Mouse (Mus musculus) myocyte (in vitro differentiated cells): Measurements from ENCODE around the gene Fam131a. TPM values are rescaled to one million over a fixed set of nuclear protein-coding genes. Genes with fewer than 3 reads are reported as not detected.

ENCODE experiments used
- H3K27me3 ChIP-seq: one replicate; pipeline ENCODE4 v1.6.1; 2011; ENCODE audit not compliant: control insufficient read depth, insufficient read depth, insufficient read length
- H3K36me3 ChIP-seq: one replicate; pipeline ENCODE4 v1.6.1; 2011; ENCODE audit not compliant: control insufficient read depth, insufficient read depth
- H3K4me2 ChIP-seq: one replicate; pipeline ENCODE4 v1.6.1; 2011; ENCODE audit warnings: low read depth, control low read depth
- H3K4me3 ChIP-seq: one replicate; pipeline ENCODE4 v1.5.1; 2011; ENCODE audit warnings: mild to moderate bottlenecking, control low read depth, moderate library complexity
- H3K79me2 ChIP-seq: one replicate; pipeline ENCODE4 v1.6.1; 2011; ENCODE audit not compliant: control insufficient read depth, insufficient read depth
- H3ac ChIP-seq: one replicate; pipeline ENCODE4 v1.6.1; 2011; ENCODE audit not compliant: control insufficient read depth, insufficient read length
- CEBPB ChIP-seq: IDR thresholded peaks from 2 replicates; pipeline ENCODE4 v1.6.1; 2011; ENCODE audit warnings: mild to moderate bottlenecking, moderate library complexity; ENCODE audit not compliant: poor library complexity, insufficient read depth, severe bottlenecking
- E2F4 ChIP-seq: IDR thresholded peaks from one replicate; pipeline ENCODE4 v1.6.1; 2011; ENCODE audit warnings: mild to moderate bottlenecking, control low read depth, moderate library complexity; ENCODE audit not compliant: insufficient read depth
- MAX ChIP-seq: IDR thresholded peaks from one replicate; pipeline ENCODE4 v1.6.1; 2011; ENCODE audit warnings: low read depth, mild to moderate bottlenecking, control low read depth
- MYOD1 ChIP-seq, 3 experiments: IDR thresholded peaks; one replicate each; pipeline ENCODE4 v1.6.1; 2011; ENCODE audit warnings: control low read depth in 2 of 3, low read depth in 2 of 3, mild to moderate bottlenecking in 2 of 3, moderate library complexity in 1 of 3; ENCODE audit not compliant: insufficient read length in 2 of 3, control insufficient read depth in 1 of 3
- MYOG ChIP-seq, 3 experiments: IDR thresholded peaks; one replicate each; pipeline ENCODE4 v1.6.1; 2011; ENCODE audit warnings: control low read depth in 2 of 3, low read depth in 2 of 3, mild to moderate bottlenecking in 2 of 3; ENCODE audit not compliant: insufficient read length in 2 of 3, control insufficient read depth in 1 of 3, insufficient read depth in 1 of 3
- POLR2A ChIP-seq: IDR thresholded peaks from one replicate; pipeline ENCODE4 v1.6.1; 2011; ENCODE audit warnings: low read depth, mild to moderate bottlenecking, control low read depth, moderate library complexity; ENCODE audit not compliant: insufficient read length
- POLR2AphosphoS2 ChIP-seq: IDR thresholded peaks from one replicate; pipeline ENCODE4 v1.6.1; 2011; ENCODE audit warnings: low read depth, control low read depth; ENCODE audit not compliant: insufficient read length
- REST ChIP-seq: IDR thresholded peaks from one replicate; pipeline ENCODE4 v1.6.1; 2011; ENCODE audit warnings: mild to moderate bottlenecking, control low read depth, moderate library complexity; ENCODE audit not compliant: insufficient read depth, insufficient read length
- SRF ChIP-seq: IDR thresholded peaks from one replicate; pipeline ENCODE4 v1.6.1; 2011; ENCODE audit warnings: low read depth; ENCODE audit not compliant: control insufficient read depth, insufficient read length
- TCF12 ChIP-seq: IDR thresholded peaks from one replicate; pipeline ENCODE4 v1.6.1; 2011; ENCODE audit warnings: mild to moderate bottlenecking, control low read depth; ENCODE audit not compliant: poor library complexity, insufficient read depth, severe bottlenecking
- TCF3 ChIP-seq: IDR thresholded peaks from one replicate; pipeline ENCODE4 v1.6.1; 2011; ENCODE audit warnings: low read depth, control low read depth; ENCODE audit not compliant: insufficient read length
- USF1 ChIP-seq: IDR thresholded peaks from one replicate; pipeline ENCODE4 v1.6.1; 2011; ENCODE audit warnings: low read depth, mild to moderate bottlenecking, control low read depth, moderate library complexity
- polyA plus RNA-seq: library from polyadenylated mRNA; unstranded; fragments of >200 nt; fragmentation: generic; extraction: Trizol; gene quantifications from one replicate; pipeline ENCODE4 v1.2.1, GENCODE M21; 2012; ENCODE audit warnings: missing spikeins

Fam131a gene
- polyA plus RNA-seq, 1 experiment, result 0.62 TPM

GRCm38 (mm10) chr16:20695622-20696323 lies 2.7 kb downstream of the Fam131a start:
- H3K79me2 ChIP-seq, result no peaks in the 10 kb centered on the region
- H3K4me3 ChIP-seq, result no peak overlapping the region
- no peak overlapping the region for H3ac ChIP-seq
- H3K27me3 ChIP-seq, result no peaks in the 10 kb centered on the region
- H3K4me2 ChIP-seq, result no peak overlapping the region
- H3K36me3 ChIP-seq, result peaks cover 13% of the 10 kb centered on the region
- TF ChIP-seq SRF, result no peak
- TF ChIP-seq MYOG (IDR thresholded peaks at IDR 0.05; ENCODE audit: control insufficient read depth in 1 of 3, insufficient read depth in 1 of 3, insufficient read length in 2 of 3, low read depth in 2 of 3), result no peak
- no peak for TF ChIP-seq E2F4
- no peak for TF ChIP-seq MYOD1 (IDR thresholded peaks at IDR 0.05; ENCODE audit: control insufficient read depth in 1 of 3, insufficient read length in 2 of 3, low read depth in 2 of 3)
- no peak for TF ChIP-seq CEBPB
- TF ChIP-seq REST, result no peak
- no peak for TF ChIP-seq TCF3
- no peak for TF ChIP-seq POLR2AphosphoS2
- TF ChIP-seq USF1, result no peak
- TF ChIP-seq TCF12, result no peak
- TF ChIP-seq MAX, result no peak
- no peak for TF ChIP-seq POLR2A

- no peak overlapping the region for H3K4me2 ChIP-seq
- H3K4me3 ChIP-seq, result no peak overlapping the region
- TF ChIP-seq TCF12 (no peak), MYOD1 (IDR thresholded peaks at IDR 0.05; ENCODE audit: control insufficient read depth in 1 of 3, insufficient read length in 2 of 3, low read depth in 2 of 3) (no peak), CEBPB (no peak), REST (no peak), E2F4 (no peak), POLR2A (no peak), TCF3 (no peak), MAX (no peak), USF1 (no peak)
- no peak overlapping the region for H3ac ChIP-seq
- no peaks in the 10 kb centered on the region for H3K27me3 ChIP-seq
- no peaks in the 10 kb centered on the region for H3K36me3 ChIP-seq
- no peaks in the 10 kb centered on the region for H3K79me2 ChIP-seq
Measured at GRCm38 (mm10) chr16:20699266-20699665, 6.2 kb downstream of the Fam131a start.

- no peak overlapping the region for H3K4me3 ChIP-seq
Measured at GRCm38 (mm10) chr16:20700036-20700435, 7.0 kb downstream of the Fam131a start.

GRCm38 (mm10) chr16:20701316-20701715 lies 8.3 kb downstream of the Fam131a start:
- H3K36me3 ChIP-seq, result no peaks in the 10 kb centered on the region
- H3K4me2 ChIP-seq, result no peak overlapping the region
- H3K27me3 ChIP-seq, result no peaks in the 10 kb centered on the region
- H3ac ChIP-seq, result no peak overlapping the region
- H3K79me2 ChIP-seq, result no peaks in the 10 kb centered on the region
- no peak for TF ChIP-seq MYOG (IDR thresholded peaks at IDR 0.05; ENCODE audit: control insufficient read depth in 1 of 3, insufficient read depth in 1 of 3, insufficient read length in 2 of 3, low read depth in 2 of 3)
- TF ChIP-seq REST, result no peak
- no peak for TF ChIP-seq USF1
- TF ChIP-seq MAX, result no peak
- no peak for TF ChIP-seq POLR2A
- TF ChIP-seq POLR2AphosphoS2, result no peak
- TF ChIP-seq TCF3, result no peak
- TF ChIP-seq CEBPB, result no peak
- no peak for TF ChIP-seq MYOD1 (IDR thresholded peaks at IDR 0.05; ENCODE audit: control insufficient read depth in 1 of 3, insufficient read length in 2 of 3, low read depth in 2 of 3)
- TF ChIP-seq SRF, result no peak
- no peak overlapping the region for H3K4me3 ChIP-seq

More at GRCm38 (mm10) chr16:20700036-20700435, 7.0 kb downstream of the Fam131a start:
- no peak for TF ChIP-seq USF1
- no peak for TF ChIP-seq MYOG (IDR thresholded peaks at IDR 0.05; ENCODE audit: control insufficient read depth in 1 of 3, insufficient read depth in 1 of 3, insufficient read length in 2 of 3, low read depth in 2 of 3)
- no peak for TF ChIP-seq MYOD1 (IDR thresholded peaks at IDR 0.05; ENCODE audit: control insufficient read depth in 1 of 3, insufficient read length in 2 of 3, low read depth in 2 of 3)
- TF ChIP-seq TCF3, result no peak
- no peak for TF ChIP-seq E2F4
- Histone ChIP-seq H3K36me3 (no peaks in the 10 kb centered on the region), H3K79me2 (no peaks in the 10 kb centered on the region), H3K27me3 (no peaks in the 10 kb centered on the region), H3ac (no peak overlapping the region), H3K4me2 (no peak overlapping the region)
